Mouse (Mus musculus) spleen, adult 2 months (tissue): ENCODE results near the gene Gars.

Experiments
- CTCF ChIP-seq: fragments of 200-500 bp; IDR thresholded peaks from 2 replicates; pipeline ENCODE4 v1.5.1; 2011; ENCODE audit warnings: mild to moderate bottlenecking, inconsistent platforms; ENCODE audit not compliant: insufficient read depth, insufficient read length, insufficient replicate concordance; ENCODE audit errors: extremely low read depth
- POLR2A ChIP-seq: fragments of 200-500 bp; IDR thresholded peaks from 2 replicates; pipeline ENCODE4 v1.6.1; 2011; ENCODE audit warnings: low read depth, low read length, inconsistent platforms

GRCm38 (mm10) chr6:55012516-55012915 lies 25.3 kb upstream of the Gars start:
- TF ChIP-seq POLR2A (no peak), CTCF (no peak)
